Mouse (Mus musculus) hindbrain, embryonic 14.5 days (tissue): ENCODE results near the gene Pim3. TPM values are rescaled to one million over a fixed set of nuclear protein-coding genes. Genes with fewer than 3 reads are reported as not detected.
A peak's percentile ranks its signal among the peaks of the same experiment; 100 is the strongest.

Experiments
- ATAC-seq: fragments of 200-750 bp; cut with Nextera tagmentation; 2 replicates; pipeline ENCODE4 v1.8.0; 2017; ENCODE audit warnings: moderate number of reproducible peaks, mild to moderate bottlenecking, moderate TSS enrichment, moderate library complexity; ENCODE audit not compliant: low FRiP score
- DNase-seq: peaks from one replicate; pipeline ENCODE4 v3.0.0-alpha.2; 2015; ENCODE audit warnings: low spot score
- H3K27ac ChIP-seq: fragments of 300-500 bp; sonication (generic); 2 replicates; pipeline ENCODE4 v1.5.1; 2014; ENCODE audit warnings: mild to moderate bottlenecking, moderate library complexity
- H3K27me3 ChIP-seq: fragments of 300-500 bp; sonication (generic); 2 replicates; pipeline ENCODE4 v1.6.1; 2014; ENCODE audit warnings: mild to moderate bottlenecking, low read length, mixed read lengths; ENCODE audit not compliant: control insufficient read depth, insufficient read depth
- H3K36me3 ChIP-seq: fragments of 300-500 bp; sonication (generic); replicated peaks from 2 replicates; pipeline ENCODE4 v1.6.1; 2014; ENCODE audit not compliant: control insufficient read depth, insufficient read depth
- H3K4me1 ChIP-seq: fragments of 300-500 bp; sonication (generic); replicated peaks from 2 replicates; pipeline ENCODE4 v1.6.1; 2014; ENCODE audit warnings: antibody characterized with exemption, low read length, mixed read lengths; ENCODE audit not compliant: control insufficient read depth, insufficient read depth
- H3K4me2 ChIP-seq: fragments of 300-500 bp; sonication (generic); replicated peaks from 2 replicates; pipeline ENCODE4 v1.6.1; 2014; ENCODE audit warnings: mild to moderate bottlenecking, moderate library complexity
- H3K4me3 ChIP-seq: fragments of 300-500 bp; sonication (generic); replicated peaks from 2 replicates; pipeline ENCODE4 v1.5.1; 2014; ENCODE audit warnings: mild to moderate bottlenecking, low read length
- H3K9ac ChIP-seq: fragments of 300-500 bp; sonication (generic); 2 replicates; pipeline ENCODE4 v1.6.1; 2014
- H3K9me3 ChIP-seq: fragments of 300-500 bp; sonication (generic); 2 replicates; pipeline ENCODE4 v1.6.1; 2016; ENCODE audit warnings: low read length; ENCODE audit not compliant: control insufficient read depth
- WGBS: fragments of 180-500 bp; shearing (Covaris S2); extraction: QIAGEN DNeasy Blood & Tissue Kit; methylation state at CpG from one replicate; pipeline ENCODE4 v1.1.7; 2014; 5-methylcytosine and 5-hydroxymethylcytosine counted together
- polyA plus RNA-seq: library from polyadenylated mRNA; unstranded; fragments of >200 nt; fragmentation: Nextera tagmentation; extraction: Ambion mirVana; gene quantifications from 2 replicates; pipeline ENCODE4 v1.2.1, GENCODE M21; 2014

Gene Pim3
- polyA plus RNA-seq, 1 experiment from 2014 or later, result 52.1 TPM

GRCm38 (mm10) chr15:88836031-88836430 lies 26.0 kb upstream of the Pim3 start:
- Histone ChIP-seq H3K9ac (no peak overlapping the region), H3K9me3 (no peaks in the 10 kb centered on the region), H3K36me3 (no peaks in the 10 kb centered on the region), H3K4me3 (no peak overlapping the region), H3K4me2 (no peak overlapping the region), H3K4me1 (peaks cover 19% of the 10 kb centered on the region), H3K27ac (no peak overlapping the region), H3K27me3 (no peaks in the 10 kb centered on the region)
- WGBS, result 81% methylated on average over 6 of the region's 6 CpGs
- ATAC-seq, result no peak
- no peak for DNase-seq

- H3K4me1 ChIP-seq, result peaks cover 19% of the 10 kb centered on the region
- H3K36me3 ChIP-seq, result no peaks in the 10 kb centered on the region
- H3K27ac ChIP-seq, result no peak overlapping the region
- WGBS, result 71% methylated on average over 5 of the region's 5 CpGs
- H3K27me3 ChIP-seq, result no peaks in the 10 kb centered on the region
- H3K4me3 ChIP-seq, result peak overlapping the region; percentile 45; the same call in 1 of the 2 replicates
- H3K9ac ChIP-seq, result no peak overlapping the region
- DNase-seq (no peak), ATAC-seq (no peak)
- H3K9me3 ChIP-seq, result no peaks in the 10 kb centered on the region
- peak overlapping the region; percentile 72 for H3K4me2 ChIP-seq
These were observed 25.4 kb upstream of the Pim3 start for GRCm38 (mm10) chr15:88836571-88836970.

GRCm38 (mm10) chr15:88837199-88837932 lies 24.6 kb upstream of the Pim3 start:
- peak overlapping the region; percentile 72 for H3K9ac ChIP-seq
- WGBS, result under 1% methylated on average over 39 of the region's 39 CpGs
- H3K4me2 ChIP-seq, result peak overlapping the region; percentile 72
- no peaks in the 10 kb centered on the region for H3K9me3 ChIP-seq
- DNase-seq (peak; percentile 60), ATAC-seq (peak; percentile 42; the same call in 1 of the 2 replicates)
- peaks cover 19% of the 10 kb centered on the region for H3K4me1 ChIP-seq
- H3K27ac ChIP-seq, result peak overlapping the region; percentile 45; the same call in 1 of the 2 replicates
- H3K4me3 ChIP-seq, result peak overlapping the region; percentile 45
- H3K27me3 ChIP-seq, result no peaks in the 10 kb centered on the region
- no peaks in the 10 kb centered on the region for H3K36me3 ChIP-seq

GRCm38 (mm10) chr15:88837977-88838376 lies 24.0 kb upstream of the Pim3 start:
- DNase-seq, result peak; percentile 48

GRCm38 (mm10) chr15:88839271-88839670 lies 22.7 kb upstream of the Pim3 start:
- ATAC-seq, result peak; percentile 72

More at GRCm38 (mm10) chr15:88837977-88838376, 24.0 kb upstream of the Pim3 start:
- no peaks in the 10 kb centered on the region for H3K9me3 ChIP-seq
- peak overlapping the region; percentile 45; the same call in 1 of the 2 replicates for H3K27ac ChIP-seq
- H3K4me1 ChIP-seq, result peaks cover 19% of the 10 kb centered on the region
- H3K4me3 ChIP-seq, result peak overlapping the region; percentile 45
- no peaks in the 10 kb centered on the region for H3K36me3 ChIP-seq
- peak overlapping the region; percentile 72 for H3K9ac ChIP-seq
- 2% methylated on average over 11 of the region's 11 CpGs for WGBS
- H3K4me2 ChIP-seq, result peak overlapping the region; percentile 72
- H3K27me3 ChIP-seq, result no peaks in the 10 kb centered on the region
- no peak for ATAC-seq

GRCm38 (mm10) chr15:88840126-88840525 lies 21.9 kb upstream of the Pim3 start:
- no peak overlapping the region for H3K4me3 ChIP-seq
- no peak for ATAC-seq
- H3K27ac ChIP-seq, result peak overlapping the region; percentile 2; the same call in 1 of the 2 replicates
- WGBS, result 53% methylated on average over 10 of the region's 10 CpGs
- H3K27me3 ChIP-seq, result no peaks in the 10 kb centered on the region
- no peak for DNase-seq
- H3K4me1 ChIP-seq, result peaks cover 19% of the 10 kb centered on the region
- no peaks in the 10 kb centered on the region for H3K9me3 ChIP-seq
- H3K36me3 ChIP-seq, result no peaks in the 10 kb centered on the region
- no peak overlapping the region for H3K9ac ChIP-seq
- no peak overlapping the region for H3K4me2 ChIP-seq

More at GRCm38 (mm10) chr15:88839271-88839670, 22.7 kb upstream of the Pim3 start:
- no peak overlapping the region for H3K4me3 ChIP-seq
- H3K36me3 ChIP-seq, result no peaks in the 10 kb centered on the region
- H3K9me3 ChIP-seq, result no peaks in the 10 kb centered on the region
- no peaks in the 10 kb centered on the region for H3K27me3 ChIP-seq
- H3K27ac ChIP-seq, result 0 out of 2 replicates have a peak overlapping the region, but pooled peaks have one; percentile 2
- peaks cover 19% of the 10 kb centered on the region for H3K4me1 ChIP-seq
- H3K4me2 ChIP-seq, result no peak overlapping the region
- 0 out of 2 replicates have a peak overlapping the region, but pooled peaks have one; percentile 2 for H3K9ac ChIP-seq
- 32% methylated on average over 9 of the region's 9 CpGs for WGBS
- DNase-seq, result peak; percentile 48

GRCm38 (mm10) chr15:88841160-88841559 lies 20.8 kb upstream of the Pim3 start:
- ATAC-seq, result no peak
- 87% methylated on average over 2 of the region's 2 CpGs for WGBS
- no peak overlapping the region for H3K4me2 ChIP-seq

GRCm38 (mm10) chr15:88841580-88842299 lies 20.2 kb upstream of the Pim3 start:
- H3K4me2 ChIP-seq, result no peak overlapping the region
- H3K27me3 ChIP-seq, result no peaks in the 10 kb centered on the region
- no peaks in the 10 kb centered on the region for H3K9me3 ChIP-seq
- DNase-seq (no peak), ATAC-seq (peak; percentile 7; the same call in 1 of the 2 replicates)
- H3K4me1 ChIP-seq, result peaks cover 19% of the 10 kb centered on the region
- no peak overlapping the region for H3K4me3 ChIP-seq
- 81% methylated on average over 3 of the region's 3 CpGs for WGBS
- no peak overlapping the region for H3K27ac ChIP-seq
- H3K36me3 ChIP-seq, result no peaks in the 10 kb centered on the region
- H3K9ac ChIP-seq, result no peak overlapping the region

More at GRCm38 (mm10) chr15:88841160-88841559, 20.8 kb upstream of the Pim3 start:
- Histone ChIP-seq H3K9ac (no peak overlapping the region), H3K9me3 (no peaks in the 10 kb centered on the region), H3K27ac (no peak overlapping the region), H3K36me3 (no peaks in the 10 kb centered on the region), H3K27me3 (no peaks in the 10 kb centered on the region), H3K4me1 (peaks cover 19% of the 10 kb centered on the region), H3K4me3 (no peak overlapping the region)
- DNase-seq, result no peak

- Histone ChIP-seq H3K27me3 (no peaks in the 10 kb centered on the region), H3K4me3 (no peak overlapping the region), H3K9me3 (no peaks in the 10 kb centered on the region), H3K4me1 (peaks cover 18% of the 10 kb centered on the region), H3K4me2 (no peak overlapping the region), H3K9ac (no peak overlapping the region), H3K36me3 (no peaks in the 10 kb centered on the region), H3K27ac (no peak overlapping the region)
- 84% methylated on average over 3 of the region's 3 CpGs for WGBS
- no peak for ATAC-seq
- no peak for DNase-seq
These were observed 19.7 kb upstream of the Pim3 start for GRCm38 (mm10) chr15:88842300-88842673.
